Mouse (Mus musculus) kidney, embryonic 15.5 days (tissue): ENCODE measurements around the gene Ripor3. TPM values are rescaled to one million over a fixed set of nuclear protein-coding genes. Genes with fewer than 3 reads are reported as not detected.

ENCODE experiments used
- ATAC-seq: fragments of 200-750 bp; cut with Nextera tagmentation; replicated peaks from 2 replicates; pipeline ENCODE4 v1.8.0; 2017; ENCODE audit warnings: moderate TSS enrichment; ENCODE audit not compliant: low FRiP score
- H3K27ac ChIP-seq: fragments of 300-500 bp; sonication (generic); 2 replicates; pipeline ENCODE4 v1.5.1; 2015; ENCODE audit warnings: mild to moderate bottlenecking, inconsistent platforms
- H3K27me3 ChIP-seq: fragments of 300-500 bp; sonication (generic); 2 replicates; pipeline ENCODE4 v1.6.1; 2015; ENCODE audit warnings: inconsistent platforms
- H3K36me3 ChIP-seq: fragments of 300-500 bp; sonication (generic); 2 replicates; pipeline ENCODE4 v1.6.1; 2015; ENCODE audit warnings: inconsistent platforms
- H3K4me1 ChIP-seq: fragments of 300-500 bp; sonication (generic); 2 replicates; pipeline ENCODE4 v1.6.1; 2015; ENCODE audit warnings: inconsistent platforms
- H3K4me2 ChIP-seq: fragments of 300-500 bp; sonication (generic); 2 replicates; pipeline ENCODE4 v1.6.1; 2015; ENCODE audit warnings: moderate library complexity, mild to moderate bottlenecking, inconsistent platforms
- H3K4me3 ChIP-seq: fragments of 300-500 bp; sonication (generic); replicated peaks from 2 replicates; pipeline ENCODE4 v1.5.1; 2015; ENCODE audit warnings: mild to moderate bottlenecking, inconsistent platforms
- H3K9ac ChIP-seq: fragments of 300-500 bp; sonication (generic); 2 replicates; pipeline ENCODE4 v1.6.1; 2015; ENCODE audit warnings: mild to moderate bottlenecking, inconsistent platforms
- H3K9me3 ChIP-seq: fragments of 300-500 bp; sonication (generic); replicated peaks from 2 replicates; pipeline ENCODE4 v1.6.1; 2016; ENCODE audit warnings: inconsistent platforms
- WGBS: fragments of 180-500 bp; shearing (Covaris S2); methylation state at CpG from one replicate; pipeline ENCODE4 v1.1.7; 2015; ENCODE audit warnings: mixed read lengths; 5-methylcytosine and 5-hydroxymethylcytosine counted together
- polyA plus RNA-seq: library from polyadenylated mRNA; unstranded; fragments of >200 nt; fragmentation: Nextera tagmentation; extraction: Ambion mirVana; gene quantifications from 2 replicates; pipeline ENCODE4 v1.2.1, GENCODE M21; 2015

Gene Ripor3
- polyA plus RNA-seq, 1 experiment from 2014 or later, result 1.6 TPM

GRCm38 (mm10) chr2:167939632-167940399 lies 70.6 kb downstream of the Ripor3 start:
- Histone ChIP-seq H3K36me3 (no peaks in the 10 kb centered on the region), H3K4me3 (no peak overlapping the region), H3K27me3 (no peaks in the 10 kb centered on the region), H3K4me2 (no peak overlapping the region), H3K4me1 (peaks cover 54% of the 10 kb centered on the region), H3K9ac (no peak overlapping the region), H3K27ac (0 out of 2 replicates have a peak overlapping the region, but pooled peaks have one; percentile 22), H3K9me3 (no peaks in the 10 kb centered on the region)
- no peak for ATAC-seq
- WGBS, result 38% methylated on average over 11 of the region's 11 CpGs

- WGBS, result 27% methylated on average over 4 of the region's 4 CpGs
- no peak for ATAC-seq
- Histone ChIP-seq H3K9ac (no peak overlapping the region), H3K36me3 (no peaks in the 10 kb centered on the region), H3K4me2 (no peak overlapping the region), H3K27me3 (no peaks in the 10 kb centered on the region), H3K4me1 (peaks cover 53% of the 10 kb centered on the region), H3K27ac (no peak overlapping the region), H3K9me3 (no peaks in the 10 kb centered on the region), H3K4me3 (no peak overlapping the region)
Observed at GRCm38 (mm10) chr2:167939204-167939603, 71.2 kb downstream of the Ripor3 start.

- Histone ChIP-seq H3K27me3 (no peaks in the 10 kb centered on the region), H3K9ac (no peak overlapping the region), H3K4me1 (peaks cover 57% of the 10 kb centered on the region), H3K36me3 (no peaks in the 10 kb centered on the region), H3K4me2 (no peak overlapping the region), H3K9me3 (no peaks in the 10 kb centered on the region), H3K4me3 (no peak overlapping the region), H3K27ac (no peak overlapping the region)
- 52% methylated on average over 3 of the region's 3 CpGs for WGBS
- ATAC-seq, result no peak
Observed at GRCm38 (mm10) chr2:167938786-167939185, 71.6 kb downstream of the Ripor3 start.

GRCm38 (mm10) chr2:167935956-167936355 lies 74.5 kb downstream of the Ripor3 start:
- Histone ChIP-seq H3K4me3 (no peak overlapping the region), H3K9ac (no peak overlapping the region), H3K9me3 (no peaks in the 10 kb centered on the region), H3K4me1 (peaks cover 49% of the 10 kb centered on the region), H3K4me2 (no peak overlapping the region), H3K27ac (no peak overlapping the region), H3K36me3 (no peaks in the 10 kb centered on the region), H3K27me3 (no peaks in the 10 kb centered on the region)
- ATAC-seq, result no peak
- WGBS, result 77% methylated on average over 3 of the region's 3 CpGs

GRCm38 (mm10) chr2:167933397-167933796 lies 77.0 kb downstream of the Ripor3 start:
- 27% methylated on average over 7 of the region's 7 CpGs for WGBS
- no peak overlapping the region for H3K27ac ChIP-seq
- no peaks in the 10 kb centered on the region for H3K27me3 ChIP-seq
- ATAC-seq, result no peak
- H3K9ac ChIP-seq, result peak overlapping the region; percentile 91
- peak overlapping the region; percentile 94 for H3K4me3 ChIP-seq
- no peaks in the 10 kb centered on the region for H3K36me3 ChIP-seq
- H3K4me2 ChIP-seq, result peak overlapping the region; percentile 91
- H3K4me1 ChIP-seq, result peaks cover 28% of the 10 kb centered on the region
- no peaks in the 10 kb centered on the region for H3K9me3 ChIP-seq

GRCm38 (mm10) chr2:167932727-167933231 lies 77.6 kb downstream of the Ripor3 start:
- Histone ChIP-seq H3K9ac (peak overlapping the region; percentile 91), H3K9me3 (no peaks in the 10 kb centered on the region), H3K4me1 (peaks cover 33% of the 10 kb centered on the region), H3K27me3 (no peaks in the 10 kb centered on the region), H3K36me3 (no peaks in the 10 kb centered on the region), H3K4me3 (peak overlapping the region; percentile 94), H3K27ac (peak overlapping the region; percentile 86), H3K4me2 (peak overlapping the region; percentile 91)
- ATAC-seq, result peak; percentile 38
- WGBS, result 1% methylated on average over 18 of the region's 18 CpGs

- Histone ChIP-seq H3K4me1 (peaks cover 35% of the 10 kb centered on the region), H3K9me3 (no peaks in the 10 kb centered on the region), H3K27ac (peak within 1 kb of the TSS; percentile 86), H3K36me3 (no peaks in the 10 kb centered on the region), H3K4me3 (peak within 1 kb of the TSS; percentile 94), H3K27me3 (no peaks in the 10 kb centered on the region), H3K9ac (peak within 1 kb of the TSS; percentile 91), H3K4me2 (peak within 1 kb of the TSS; percentile 91)
- ATAC-seq, result peak; percentile 96
- under 1% methylated on average over 97 of the region's 99 CpGs for WGBS
Observed at GRCm38 (mm10) chr2:167931985-167932726, 78.3 kb downstream of the Ripor3 start, which contains the start of gene Ptpn1. Gene Ptpn1, plus strand, starts transcription at chr2:167932057.

GRCm38 (mm10) chr2:167930975-167931374 lies 79.4 kb downstream of the Ripor3 start:
- H3K4me3 ChIP-seq, result 0 out of 2 replicates have a peak overlapping the region, but pooled peaks have one; percentile 94
- WGBS, result 96% methylated on average over 3 of the region's 3 CpGs

More at GRCm38 (mm10) chr2:167930975-167931374, 79.4 kb downstream of the Ripor3 start:
- Histone ChIP-seq H3K4me1 (peaks cover 34% of the 10 kb centered on the region), H3K9me3 (no peaks in the 10 kb centered on the region), H3K27ac (peak overlapping the region; percentile 86), H3K36me3 (no peaks in the 10 kb centered on the region), H3K4me2 (peak overlapping the region; percentile 91; the same call in 1 of the 2 replicates), H3K27me3 (no peaks in the 10 kb centered on the region), H3K9ac (peak overlapping the region; percentile 91; the same call in 1 of the 2 replicates)
- ATAC-seq, result no peak

Other genes starting within 250 kb of the Ripor3 start
- 57.4 and 71.2 TPM in 2 replicates for gene Ptpn1, start 78.6 kb downstream of the Ripor3 start, polyA plus RNA-seq
- gene Pard6b, start 70.4 kb upstream of the Ripor3 start, polyA plus RNA-seq, result 19.0 and 20.4 TPM in 2 replicates
- 1.5 and 4.1 TPM in 2 replicates for gene Adnp, start 196.5 kb upstream of the Ripor3 start, polyA plus RNA-seq
- gene Gm20716, start 219.7 kb upstream of the Ripor3 start, polyA plus RNA-seq, result 19.3 and 19.5 TPM in 2 replicates
- gene Dpm1, start 220.0 kb upstream of the Ripor3 start, polyA plus RNA-seq, result 85.6 and 107 TPM in 2 replicates
- 6.3 and 6.9 TPM in 2 replicates for gene Mocs3, start 220.0 kb upstream of the Ripor3 start, polyA plus RNA-seq